Mouse (Mus musculus): ENCODE results near the gene Fam114a2. TPM values are rescaled to one million over a fixed set of nuclear protein-coding genes. Genes with fewer than 3 reads are reported as not detected.
"Not testable (repeated sequence)": the region's sequence is repeated elsewhere in the genome, so short reads cannot be mapped to it uniquely, and the experiment has no call there.

The Fam114a2 gene
- 70.8 and 82.7 TPM in 2 replicates for total RNA-seq (2021)
- long read RNA-seq, transcript Fam114a2-201 (14 exons, 2,557 nt), result major isoform, 21 of 120 reads
- long read RNA-seq, partial matches to known transcripts, result 7 of 120 reads
- long read RNA-seq, other reads (novel, unspliced or antisense), result 92 of 120 reads

DNA sequence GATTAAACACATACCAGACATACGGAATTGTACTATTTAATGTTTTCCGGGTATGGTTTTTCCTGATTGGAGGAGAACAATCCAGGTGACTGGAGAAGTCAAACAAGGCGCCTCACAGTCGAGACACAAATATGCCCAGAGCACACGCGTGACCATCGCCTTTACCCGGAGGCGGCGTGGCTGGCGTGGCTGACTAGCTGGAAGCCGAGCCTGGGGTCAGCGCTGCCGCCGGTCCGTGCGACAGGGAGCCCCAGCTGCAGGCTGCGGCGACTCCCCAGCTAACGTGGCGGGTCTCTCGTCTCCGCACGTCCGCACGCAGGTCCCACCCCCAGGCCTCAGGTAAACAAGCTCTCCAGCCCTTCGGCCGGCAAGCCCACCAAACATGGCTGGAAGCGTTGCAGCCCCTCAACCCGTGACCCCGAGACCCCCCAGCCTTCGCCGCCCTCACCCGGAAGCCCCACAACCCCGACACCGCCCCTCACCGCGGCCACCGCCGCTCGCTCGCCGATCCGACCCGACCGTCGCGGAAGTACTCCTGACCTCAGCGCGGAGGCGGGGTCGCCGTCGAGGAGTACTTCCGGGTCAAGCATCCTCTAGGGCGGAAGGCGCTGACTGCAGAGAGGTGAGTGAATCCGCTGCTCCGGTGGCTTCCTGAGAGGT, at the start of gene Fam114a2, which contains the start of gene Mfap3:
Gene Fam114a2 (minus strand): TSS at position 527 of the 660 bp plus-strand sequence.
Gene Mfap3 (plus strand): TSS at position 574 of the 660 bp plus-strand sequence.
- peak; percentile 95 for DNase-seq

DNA sequence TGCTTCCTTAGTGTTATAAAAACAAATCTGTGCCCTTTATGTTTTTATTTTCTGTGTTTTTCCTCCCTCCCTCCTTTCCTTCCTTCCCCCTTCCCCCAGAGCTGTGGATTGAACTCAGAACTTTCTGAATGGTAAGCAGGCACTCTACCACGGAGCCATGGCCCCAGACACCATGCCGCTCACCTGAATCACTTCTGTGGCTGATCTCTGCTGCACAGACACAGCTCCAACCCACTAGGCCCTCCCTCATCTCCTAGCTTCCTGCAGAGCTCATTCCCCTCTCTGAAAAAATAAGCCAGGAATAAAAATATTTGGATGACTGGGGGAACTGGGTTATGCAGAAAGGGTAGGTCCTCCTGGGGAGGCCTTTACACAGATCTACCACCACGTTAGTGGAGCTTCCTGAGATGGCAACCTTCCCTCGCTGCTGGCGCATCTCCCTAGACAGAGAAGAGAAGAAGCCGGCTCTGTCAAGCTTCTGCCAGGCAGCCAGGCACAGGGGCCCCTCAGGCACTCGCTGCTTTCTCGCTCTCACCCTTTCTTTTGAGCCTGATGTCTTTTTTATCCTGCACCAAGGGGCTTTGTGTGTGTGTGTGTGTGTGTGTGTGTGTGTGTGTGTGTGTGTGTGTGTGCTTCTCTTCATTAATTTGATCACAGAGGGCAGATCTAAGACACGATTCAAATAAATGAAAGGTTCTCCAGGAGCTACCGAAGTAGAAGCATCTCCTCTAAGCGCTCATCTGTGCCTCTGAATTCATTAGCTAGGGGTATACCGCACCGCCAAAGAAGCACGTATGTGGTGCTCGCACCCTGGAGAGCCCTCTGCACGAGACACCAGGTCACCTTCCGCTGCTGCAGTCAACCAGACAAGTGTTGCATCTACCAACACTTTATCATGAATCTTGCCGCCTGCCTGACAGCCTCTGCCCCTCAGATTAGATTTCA, 47.9 kb upstream of the Fam114a2 start:
- DNase-seq, result no peak

DNA sequence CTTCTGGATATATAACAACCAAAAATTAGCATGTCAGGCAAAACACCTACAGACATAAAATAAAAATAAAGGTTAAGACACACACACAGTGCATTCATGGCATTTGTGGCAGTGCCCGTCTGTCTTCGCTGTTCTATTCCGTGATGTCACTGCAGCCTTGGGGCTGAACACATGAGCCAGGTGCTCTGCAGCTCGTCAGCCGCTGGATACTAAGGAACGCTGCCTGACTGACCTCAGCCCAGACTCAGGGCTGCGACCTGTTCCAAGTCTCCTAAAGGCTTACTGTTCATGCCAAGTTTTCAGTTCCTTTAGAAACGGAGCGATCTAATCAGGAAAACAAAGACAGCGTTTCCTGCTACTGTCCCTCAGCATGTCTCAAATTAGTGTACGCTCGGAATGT, 46.1 kb upstream of the Fam114a2 start:
- DNase-seq, result no peak

DNA sequence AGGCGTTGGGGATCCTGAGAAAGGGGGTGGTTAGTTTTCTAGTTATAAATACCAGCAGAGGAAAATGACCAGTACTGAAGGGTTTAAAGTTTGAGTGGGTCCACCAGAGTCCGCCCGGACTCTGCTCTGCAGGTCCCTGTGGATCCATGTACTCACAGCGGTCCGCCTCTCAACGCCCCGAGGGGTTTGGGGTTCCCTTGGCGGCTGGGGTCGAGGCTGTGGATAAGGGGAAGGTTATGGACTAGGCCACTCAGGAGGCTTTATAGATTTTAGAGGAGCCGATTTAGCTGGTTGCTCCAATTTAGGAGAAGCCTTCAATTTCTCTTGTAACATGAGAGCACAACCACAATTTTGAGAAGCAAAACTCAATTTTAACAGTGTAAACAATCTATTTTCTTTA, 39.5 kb upstream of the Fam114a2 start:
- DNase-seq, result not testable (repeated sequence)

DNA sequence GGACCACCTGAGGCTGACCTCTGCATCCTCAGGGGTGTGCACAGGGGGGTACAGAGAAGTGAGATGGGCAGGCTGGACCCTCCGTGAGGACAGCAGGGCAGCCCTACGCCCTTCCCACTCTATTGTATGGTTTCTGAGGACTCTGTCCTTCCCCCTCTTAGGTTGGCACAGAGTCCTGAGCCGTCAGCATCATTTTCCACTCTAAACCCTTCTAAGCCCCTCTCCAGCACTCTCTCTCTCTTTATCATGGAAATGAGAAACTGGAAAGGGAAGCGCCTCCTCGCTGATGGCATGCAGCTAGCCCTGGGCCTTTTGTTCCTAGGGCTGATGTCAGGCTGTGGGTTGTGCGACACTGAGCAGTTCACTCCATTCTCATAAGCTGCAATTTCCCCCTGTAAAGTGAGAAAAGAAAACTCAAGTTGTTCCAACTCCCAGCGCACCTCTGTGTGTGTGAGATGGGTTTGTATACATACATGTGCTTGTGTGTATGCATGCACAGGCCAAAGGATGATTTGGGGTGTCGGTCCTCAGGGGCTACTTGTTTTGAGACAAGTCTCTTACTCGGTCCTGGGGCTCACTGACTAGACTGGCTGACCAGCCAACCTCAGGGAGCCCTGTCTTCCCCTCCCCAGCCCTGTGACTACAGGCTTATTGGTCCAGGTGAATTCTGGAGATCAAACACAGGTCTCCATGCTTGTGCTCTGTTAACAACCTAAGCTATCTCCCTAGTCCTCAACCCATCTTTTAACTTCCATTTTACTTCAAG, 34.8 kb upstream of the Fam114a2 start:
- no peak for DNase-seq

DNA sequence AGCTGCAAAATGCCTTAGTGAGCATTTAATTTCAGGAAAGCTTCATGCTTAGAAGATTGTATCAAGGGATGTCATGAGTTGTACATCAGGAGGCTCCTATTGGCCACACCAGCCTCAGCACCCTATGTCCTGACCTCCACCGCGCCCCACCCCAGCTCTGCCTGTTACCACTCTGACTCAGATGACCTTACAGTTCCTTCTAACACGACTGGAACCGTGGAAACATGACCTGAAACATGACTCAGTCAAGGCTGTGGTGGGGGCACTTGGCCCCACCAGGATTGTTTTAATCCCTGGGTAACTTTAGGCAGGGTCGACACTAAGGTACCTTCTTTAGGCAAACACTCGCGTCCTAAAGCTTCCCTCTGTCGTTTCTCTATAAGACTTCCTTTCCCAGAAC, 32.6 kb upstream of the Fam114a2 start:
- peak; percentile 45 for DNase-seq

DNA sequence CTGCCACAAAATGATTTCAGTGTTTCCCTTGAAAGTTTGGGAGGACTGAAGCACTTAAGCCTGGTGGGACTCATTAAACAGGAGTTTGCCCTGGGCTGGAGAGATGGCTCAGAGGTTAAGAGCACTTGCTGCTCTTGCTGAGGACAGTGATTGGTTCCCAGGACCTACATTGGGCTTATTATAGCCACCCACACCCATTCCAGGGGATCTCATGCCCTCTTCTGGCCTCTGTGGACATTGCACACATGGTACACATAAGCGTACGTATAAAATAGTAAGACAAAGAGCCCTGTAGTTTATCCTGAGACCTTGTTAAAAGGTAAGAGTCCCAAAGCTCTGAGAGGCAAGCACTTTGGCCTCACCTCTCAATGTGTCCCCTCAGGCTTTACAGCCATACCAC, 31.8 kb upstream of the Fam114a2 start:
- no peak for DNase-seq

DNA sequence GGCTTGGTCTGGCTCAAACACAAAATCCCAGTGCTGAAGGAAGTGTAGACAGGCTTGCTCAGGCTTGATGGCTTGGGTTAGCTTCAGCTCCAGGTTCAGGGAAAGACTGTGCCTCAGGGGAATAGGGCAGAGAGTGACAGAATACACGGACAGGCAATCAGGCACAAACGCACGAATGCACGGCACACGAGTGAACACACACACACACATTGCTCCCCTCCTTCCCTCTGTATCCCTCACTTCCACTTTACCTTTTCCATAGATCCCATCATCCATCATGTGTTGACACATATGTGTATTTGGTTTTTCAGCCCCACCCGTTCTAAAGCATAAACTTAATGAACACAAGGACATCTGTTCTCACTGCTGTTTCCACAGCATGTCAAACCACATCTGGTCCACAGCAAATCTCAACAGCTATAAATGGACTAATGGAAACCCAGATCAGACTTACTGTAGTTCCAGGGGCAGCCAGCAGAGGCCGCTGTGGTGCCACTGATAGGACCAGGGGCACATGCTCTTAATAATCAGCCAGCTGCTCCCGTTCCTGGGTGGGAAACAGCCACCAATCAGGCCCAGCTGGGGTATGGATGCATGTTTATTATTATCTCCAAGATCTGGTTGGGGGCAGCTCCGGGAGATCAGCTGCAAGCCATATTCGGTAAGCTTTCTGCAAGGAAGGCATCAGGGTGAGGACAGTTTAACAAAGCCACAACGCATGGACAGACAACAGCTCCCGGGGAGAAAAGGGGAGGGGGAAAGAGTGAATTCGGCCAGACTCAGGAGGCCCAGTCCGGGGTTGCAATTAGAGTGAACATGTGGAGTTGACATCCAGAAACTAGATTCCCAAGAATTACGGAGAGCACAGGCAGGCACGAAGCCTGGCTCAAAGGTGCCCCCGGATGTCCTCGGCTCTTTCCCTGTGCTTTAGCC, 30.5 kb upstream of the Fam114a2 start:
- peak; percentile 83 for DNase-seq

DNA sequence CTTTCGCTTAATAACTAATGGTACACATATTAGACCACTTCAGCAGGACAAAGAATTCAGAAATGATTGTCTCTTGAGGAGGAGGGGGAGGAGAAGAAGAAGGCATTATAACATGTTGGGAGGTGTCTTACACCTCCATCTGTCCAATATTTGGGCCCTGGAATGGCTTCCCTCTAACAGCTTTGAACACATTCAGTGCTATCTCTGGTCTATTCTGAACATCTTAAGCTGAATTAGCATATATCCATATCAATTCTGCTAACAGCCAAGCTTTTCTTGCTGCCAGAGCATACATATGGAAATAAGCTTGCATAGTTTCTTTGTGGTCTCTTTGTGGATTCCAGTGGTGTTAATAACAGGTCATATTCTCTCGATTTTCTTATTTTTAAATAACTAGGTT, 22.3 kb upstream of the Fam114a2 start:
- DNase-seq, result no peak

DNA sequence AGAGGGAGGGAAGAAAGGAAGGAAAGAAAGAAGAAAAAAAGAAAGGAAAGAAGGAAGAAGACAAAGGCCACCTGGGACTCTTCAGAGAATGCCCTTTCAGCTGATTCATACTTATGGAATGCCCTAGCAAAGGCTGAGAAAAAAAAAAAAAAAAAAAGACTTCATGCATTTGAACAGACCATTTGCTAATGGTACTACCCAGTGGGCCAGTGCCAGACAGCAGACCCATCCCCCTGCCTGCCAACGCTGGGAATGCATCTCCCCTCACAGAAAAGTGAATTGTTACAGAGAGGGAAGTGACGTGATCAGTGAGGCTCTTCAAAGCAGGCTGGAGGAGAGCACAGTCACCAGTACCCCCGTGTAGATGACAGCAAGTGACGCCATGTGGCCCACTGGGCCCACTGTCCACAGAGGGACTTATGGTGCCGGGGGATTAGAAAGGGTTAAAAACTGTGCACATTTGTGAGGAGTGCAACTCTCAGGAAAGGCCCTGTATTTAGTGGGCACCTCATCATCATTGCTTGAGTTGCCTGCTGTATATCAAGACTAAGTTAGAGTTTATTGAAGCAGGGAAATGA, 21.5 kb upstream of the Fam114a2 start:
- DNase-seq, result no peak

DNA sequence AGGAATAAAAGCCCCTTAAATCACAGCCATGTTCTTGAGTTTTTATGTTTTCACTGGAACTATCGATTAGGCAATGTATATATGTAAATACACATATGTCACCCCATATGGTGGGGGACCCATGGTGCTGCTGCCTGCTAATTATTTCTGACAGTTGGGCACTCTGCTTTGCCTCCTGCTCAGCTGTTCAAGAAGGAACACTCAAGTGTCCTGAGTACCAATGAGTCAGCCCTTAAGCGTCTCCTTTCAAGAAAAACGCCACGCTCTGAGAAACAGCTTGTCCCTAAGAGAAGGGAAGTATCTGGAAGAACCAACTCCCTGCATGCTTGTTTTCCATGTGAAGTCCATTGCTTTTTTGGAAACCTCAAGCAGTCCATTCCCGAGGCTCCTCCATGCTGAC, 17.5 kb upstream of the Fam114a2 start:
- DNase-seq, result no peak

DNA sequence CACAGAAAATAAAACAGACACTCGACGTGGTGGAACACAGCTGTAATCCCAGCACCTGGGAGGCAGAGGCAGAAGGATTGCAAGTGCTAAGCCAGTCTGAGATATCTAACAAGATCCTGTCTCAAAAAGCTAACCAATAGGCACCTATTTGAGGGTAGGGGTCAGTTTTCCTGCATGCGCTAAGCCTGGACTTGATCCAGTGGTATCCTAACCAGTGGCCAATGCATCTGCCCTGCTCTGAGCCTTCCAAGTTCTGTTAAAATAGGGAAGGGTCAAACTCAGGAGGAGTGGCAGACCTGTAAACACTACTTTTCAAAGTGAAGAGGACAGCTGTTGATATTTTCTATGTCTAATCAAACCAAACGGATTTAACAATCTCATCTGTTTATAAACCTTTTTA, 13.9 kb upstream of the Fam114a2 start:
- no peak for DNase-seq

DNA sequence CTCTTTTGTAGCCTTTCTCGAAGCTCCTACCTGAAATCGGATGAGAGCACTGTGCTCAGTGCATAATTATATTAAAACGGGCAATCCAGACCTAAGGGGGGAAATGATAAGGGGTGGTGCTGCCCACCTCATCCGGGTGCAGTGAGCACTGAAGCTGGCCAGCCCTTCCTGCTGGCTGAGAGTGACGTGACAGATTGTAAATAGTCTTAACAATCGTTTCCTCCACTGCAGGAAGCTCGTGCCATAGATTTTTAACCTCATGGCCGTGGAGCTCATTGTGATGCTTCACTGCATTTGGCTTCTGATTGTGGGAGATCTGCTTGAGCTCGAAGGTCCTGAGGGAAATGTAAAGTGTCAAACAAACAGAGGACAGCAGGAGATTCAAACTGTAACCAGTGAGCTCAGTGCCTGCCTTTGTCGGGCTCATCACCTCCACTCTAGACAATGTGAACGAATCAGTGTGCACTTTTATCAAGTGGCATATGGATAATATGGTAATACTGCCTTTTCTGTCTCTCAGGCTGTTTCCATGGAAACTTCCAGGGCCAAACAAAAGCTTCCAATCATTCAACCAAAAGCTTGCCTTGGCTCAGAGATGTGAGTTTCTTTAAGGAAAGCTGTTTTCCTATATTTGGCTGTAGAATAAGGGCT, 13.0 kb upstream of the Fam114a2 start:
- DNase-seq, result no peak

DNA sequence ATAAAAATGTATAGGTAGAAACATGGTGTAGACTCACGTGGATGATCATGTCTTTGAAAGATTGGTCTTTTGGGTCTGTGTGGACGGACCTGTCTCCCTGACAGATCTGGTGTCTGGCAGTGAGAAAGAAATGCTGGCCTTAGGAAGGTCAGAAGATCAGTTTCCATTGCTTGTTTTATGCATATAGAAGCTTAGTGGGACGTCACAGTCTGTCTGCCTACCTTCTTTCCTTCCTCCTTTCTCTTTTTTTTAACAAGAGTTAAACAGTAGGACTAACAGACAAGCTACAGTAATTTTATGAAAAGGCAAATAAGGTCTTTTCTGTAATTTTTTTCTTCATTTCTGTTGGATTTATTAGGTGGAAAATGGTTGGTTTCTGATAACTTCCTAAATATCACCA, 10.7 kb upstream of the Fam114a2 start:
- no peak for DNase-seq

DNA sequence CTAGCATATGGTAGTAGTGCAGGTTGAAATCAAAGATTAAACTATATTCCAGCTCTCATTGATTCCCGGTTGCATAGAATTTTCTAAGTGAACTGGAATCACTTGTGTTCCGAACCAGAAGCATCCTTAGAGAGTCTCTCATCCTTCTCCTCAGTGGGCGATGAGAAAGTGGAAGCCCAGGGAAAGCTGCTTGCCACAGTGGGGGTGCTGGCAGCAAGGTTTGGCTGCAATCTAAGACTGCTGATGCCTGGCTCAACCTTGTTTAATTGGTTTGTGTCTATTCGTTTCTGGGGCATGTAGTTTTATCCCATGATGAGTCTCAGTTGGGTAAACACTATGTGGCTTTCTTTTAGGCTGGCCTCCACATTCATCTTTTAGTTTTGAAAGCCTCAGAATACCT, 9.1 kb upstream of the Fam114a2 start:
- no peak for DNase-seq

DNA sequence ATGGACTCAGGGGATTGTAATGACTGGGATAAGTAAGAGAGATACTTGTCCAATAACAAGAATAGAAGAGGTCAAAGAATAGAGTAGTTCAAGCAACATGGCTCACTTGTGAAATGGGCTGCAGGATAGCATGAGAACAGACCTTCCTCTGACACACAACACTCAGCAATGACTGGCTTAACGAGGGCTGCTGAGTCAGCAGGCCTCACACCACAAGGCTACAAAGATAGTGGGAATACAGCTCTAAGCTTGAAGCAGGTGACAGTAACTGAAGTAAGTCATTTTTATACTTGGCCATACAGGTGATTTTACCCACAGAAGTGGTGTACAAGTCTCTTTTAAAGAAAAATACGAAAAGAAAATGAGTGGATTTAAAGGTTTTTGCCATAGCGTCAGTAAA, 7.5 kb upstream of the Fam114a2 start:
- DNase-seq, result no peak

DNA sequence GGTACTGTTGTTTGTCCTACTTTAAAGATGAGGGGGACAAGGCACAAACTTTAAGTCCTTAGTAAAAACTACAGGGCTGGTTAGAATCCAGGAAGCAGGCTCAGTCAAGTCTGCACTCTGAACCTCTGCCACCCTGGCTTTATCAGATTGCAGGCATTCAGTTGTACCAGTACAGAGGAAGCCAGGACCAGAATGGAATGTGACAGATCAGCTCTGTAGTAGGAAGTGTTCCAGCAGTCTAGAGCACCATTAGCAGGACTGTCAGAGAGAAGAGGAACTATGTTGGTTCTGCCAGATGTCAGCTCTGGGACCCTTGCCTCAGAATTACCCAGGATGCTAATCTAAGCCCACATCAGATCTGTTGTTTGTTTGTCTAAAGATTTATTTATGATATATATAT, 6.2 kb upstream of the Fam114a2 start:
- no peak for DNase-seq

DNA sequence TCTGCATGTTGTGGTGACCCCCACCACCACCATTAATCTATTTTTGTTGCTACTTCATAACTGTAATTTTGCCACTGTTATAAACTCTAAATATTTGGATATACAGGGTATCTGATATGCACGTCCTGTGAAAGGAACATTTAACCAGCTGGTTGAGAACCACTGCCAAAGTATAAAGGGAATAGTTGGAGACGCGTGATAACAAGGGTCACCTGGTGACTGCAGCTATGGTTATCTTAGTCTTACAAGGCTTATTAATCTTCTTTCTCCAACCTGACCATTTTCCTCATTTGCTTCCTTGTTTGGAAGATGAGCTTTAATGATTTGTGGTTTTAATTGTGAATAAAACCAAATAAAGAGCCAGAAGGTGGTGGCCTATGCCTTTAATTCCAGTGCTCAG, 5.0 kb upstream of the Fam114a2 start:
- DNase-seq, result no peak

DNA sequence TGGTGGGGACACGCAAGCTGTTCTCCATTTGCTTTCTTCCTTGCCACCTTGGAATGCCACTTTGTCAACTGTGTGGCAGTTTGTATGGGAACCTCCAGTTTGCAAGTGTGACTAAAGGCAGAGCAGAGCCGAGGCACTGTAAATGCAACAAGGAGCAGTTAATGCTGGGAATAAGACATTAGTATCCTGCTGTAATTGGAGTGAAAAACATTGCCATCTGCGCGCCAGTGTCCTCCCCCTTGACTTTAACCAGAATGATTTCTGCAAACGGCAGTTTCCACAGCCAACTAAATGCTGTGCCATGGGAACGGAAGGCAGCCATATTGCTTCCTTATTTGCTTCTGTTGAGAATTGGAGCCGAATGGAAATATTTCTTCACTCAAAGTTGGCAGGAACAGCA, 3.6 kb upstream of the Fam114a2 start:
- no peak for DNase-seq

DNA sequence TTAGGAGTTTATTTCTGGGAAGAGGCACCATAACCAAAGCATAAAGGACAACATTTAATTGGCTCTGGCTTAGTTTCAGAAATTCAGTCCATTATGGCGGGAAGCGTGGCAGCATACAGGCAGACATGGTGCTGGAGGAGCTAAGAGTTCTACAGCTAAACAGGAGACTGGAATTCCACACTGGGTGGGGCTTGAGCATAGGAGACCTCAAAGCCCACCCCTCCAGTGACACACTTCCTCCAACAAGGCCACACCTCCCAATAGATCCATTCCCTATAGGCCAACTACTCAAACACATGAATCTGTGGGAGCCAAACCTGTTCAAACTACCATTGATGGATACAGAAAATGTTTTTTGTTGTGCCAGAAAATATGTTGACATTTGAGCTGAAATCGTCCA, 2.8 kb upstream of the Fam114a2 start:
- DNase-seq, result no peak

Data from adrenal gland, postnatal 25 days (tissue).